Mouse (Mus musculus) lung, postnatal 25 days (tissue): Measurements from ENCODE around the gene Tspan18.
A peak's percentile ranks its signal among the peaks of the same experiment; 100 is the strongest.

Experiments
- DNase-seq: peaks from one replicate; pipeline ENCODE4 v3.0.0; 2022; ENCODE audit warnings: low spot score

Tspan18 gene

DNA sequence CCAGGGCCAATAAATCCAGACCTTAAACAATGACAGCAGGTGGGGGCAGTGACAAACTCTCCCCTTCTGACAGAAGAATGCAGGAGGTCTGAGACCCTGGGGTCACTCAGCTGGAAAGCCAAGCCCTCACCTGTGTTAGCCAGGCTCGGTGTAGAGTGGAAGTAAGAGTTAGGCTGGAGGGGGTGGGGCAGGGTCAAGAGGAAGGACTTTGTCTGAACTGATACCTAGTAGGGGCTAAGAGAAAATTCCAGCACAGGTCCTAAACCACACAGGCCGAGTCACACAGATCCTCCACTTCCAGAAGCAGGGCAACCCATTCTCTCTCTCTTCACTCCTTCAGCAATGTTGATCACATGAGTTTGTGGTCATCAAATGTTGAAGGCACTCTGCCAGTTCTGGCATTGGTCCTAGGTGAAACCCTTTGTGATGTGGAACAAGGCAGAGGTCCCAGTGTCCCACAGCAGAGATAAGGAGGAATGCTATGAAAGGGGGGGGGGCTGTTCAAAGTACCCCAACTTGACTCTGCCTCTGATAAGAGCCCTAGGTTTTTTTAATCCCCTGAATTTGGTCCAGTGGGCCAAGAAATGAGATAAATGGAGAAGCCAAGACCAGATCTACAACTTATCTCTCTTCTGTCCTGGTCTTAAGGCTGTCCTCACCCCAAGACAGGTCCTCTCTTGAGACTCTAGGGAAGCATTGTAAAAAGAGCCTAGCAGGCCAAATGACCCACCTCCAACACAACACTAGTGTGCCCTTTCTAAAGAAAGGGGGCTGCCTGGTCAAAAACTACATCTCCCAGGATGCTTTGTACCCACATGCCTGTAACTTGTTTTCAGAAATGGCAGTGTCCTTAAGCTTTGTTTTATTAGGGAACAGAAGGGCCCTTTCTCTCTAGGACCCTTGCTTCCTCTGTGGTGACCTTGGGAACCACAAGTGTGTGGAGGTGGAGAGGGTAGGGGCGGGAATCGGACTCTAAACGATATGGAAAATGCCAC lies 71.7 kb downstream of the Tspan18 start:
- DNase-seq, result no peak

DNA sequence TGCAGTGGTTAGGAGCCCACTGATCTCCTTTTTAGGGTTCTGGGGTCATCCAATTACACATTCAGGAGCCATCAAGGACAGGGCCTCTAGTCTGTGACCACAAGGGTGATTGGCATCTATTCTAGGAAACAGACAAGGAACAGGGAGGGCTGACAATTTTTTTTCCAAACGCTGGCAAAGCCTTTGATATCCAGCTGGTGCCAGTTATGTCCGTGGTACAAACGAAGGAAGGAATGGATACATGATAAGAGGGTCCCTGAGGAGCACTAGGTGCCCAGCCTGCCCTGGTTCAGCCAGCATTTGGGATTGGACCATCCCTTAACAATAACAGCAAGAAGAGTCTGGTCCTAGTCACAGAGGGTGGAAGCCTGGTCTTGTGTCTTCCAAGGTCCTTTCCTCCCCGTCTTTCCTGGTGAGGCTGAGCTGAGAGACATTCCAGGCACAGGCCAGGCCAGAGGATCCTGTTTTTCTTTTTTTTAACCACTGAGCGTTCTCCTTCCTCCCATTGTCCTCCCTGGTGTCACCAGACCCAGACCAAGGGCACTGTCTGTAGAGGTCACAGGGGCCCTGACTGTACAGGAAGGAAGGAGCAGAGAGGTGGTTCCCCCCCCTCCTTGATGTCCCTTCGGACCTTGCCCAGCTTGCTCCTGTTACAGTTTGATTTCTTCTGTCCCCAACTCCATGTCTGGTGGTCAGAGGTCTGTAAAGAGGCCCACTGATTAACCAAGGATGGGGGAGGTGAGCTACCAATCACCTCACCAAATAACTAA lies 72.6 kb downstream of the Tspan18 start:
- peak; percentile 63 for DNase-seq

DNA sequence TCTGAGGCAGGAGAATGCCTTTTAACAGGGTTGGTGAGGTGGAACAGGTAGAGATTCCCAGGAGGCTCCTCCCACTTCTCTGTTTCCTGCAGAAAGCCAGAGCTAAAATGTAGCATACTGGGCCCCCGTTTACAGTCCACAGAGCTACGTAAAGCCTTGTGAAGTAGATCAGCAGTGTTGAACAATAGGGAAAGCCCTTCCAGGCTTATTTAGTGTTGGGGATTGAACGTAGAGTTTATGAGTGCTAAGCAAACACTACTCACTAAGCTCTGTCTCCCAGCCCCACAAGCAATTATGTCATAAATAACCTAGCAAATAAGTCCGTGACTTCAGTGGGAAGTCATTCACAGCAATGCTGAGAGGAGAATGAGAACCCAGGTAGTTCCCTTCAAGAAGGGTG lies 76.7 kb downstream of the Tspan18 start:
- DNase-seq, result no peak

DNA sequence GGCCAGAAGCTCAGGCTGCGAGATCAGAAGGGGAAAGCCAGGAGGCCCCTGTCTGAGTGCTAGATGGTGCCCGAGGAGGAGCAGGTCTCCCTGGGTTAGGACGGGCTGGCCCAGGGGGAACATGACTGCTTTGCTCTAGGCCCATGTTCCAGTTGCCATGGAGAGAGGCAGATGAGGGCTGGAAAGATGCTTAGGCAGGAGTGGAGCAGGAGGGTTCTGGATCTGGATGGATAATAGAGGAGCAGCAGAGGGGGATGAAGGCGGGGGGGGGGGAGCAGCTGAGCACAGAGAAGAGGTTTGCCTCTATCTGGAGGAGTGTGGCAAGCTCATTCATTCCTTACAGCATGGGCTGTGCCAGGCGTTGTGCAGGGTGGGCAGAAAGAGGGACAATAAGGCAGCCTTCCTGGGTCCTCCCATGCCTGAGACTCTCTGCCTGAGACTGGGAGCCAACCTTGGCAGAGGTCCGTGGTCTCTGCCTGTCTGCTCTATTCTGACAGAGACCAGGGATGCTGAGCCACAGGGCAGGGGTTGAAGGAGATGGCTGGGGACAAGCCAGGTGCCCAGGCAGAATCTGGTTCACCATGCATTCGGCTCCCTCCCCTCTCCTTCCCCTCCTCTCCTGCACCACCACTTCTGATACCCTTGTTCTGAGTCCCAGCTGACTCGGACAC lies 77.4 kb downstream of the Tspan18 start:
- no peak for DNase-seq

DNA sequence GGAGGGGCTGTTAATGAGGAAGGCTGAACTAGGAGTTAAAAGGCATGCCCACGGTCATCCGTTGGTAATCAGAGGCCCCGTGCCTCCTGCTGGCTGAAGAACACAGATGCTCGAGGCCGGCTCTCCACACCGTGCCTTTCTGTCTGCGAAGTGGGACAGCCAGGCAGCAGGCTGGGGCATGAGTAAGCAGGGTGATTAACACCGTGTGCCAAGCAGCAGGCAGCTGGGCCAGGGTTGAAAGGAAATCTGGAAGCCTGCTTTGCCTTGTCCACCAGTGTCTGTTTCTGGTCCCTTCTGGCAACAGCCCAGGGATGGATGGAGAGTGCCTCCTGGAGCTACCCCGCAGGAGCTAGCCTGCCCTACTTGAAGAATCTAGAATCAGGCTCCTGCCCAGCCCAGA lies 81.9 kb downstream of the Tspan18 start:
- DNase-seq, result no peak

DNA sequence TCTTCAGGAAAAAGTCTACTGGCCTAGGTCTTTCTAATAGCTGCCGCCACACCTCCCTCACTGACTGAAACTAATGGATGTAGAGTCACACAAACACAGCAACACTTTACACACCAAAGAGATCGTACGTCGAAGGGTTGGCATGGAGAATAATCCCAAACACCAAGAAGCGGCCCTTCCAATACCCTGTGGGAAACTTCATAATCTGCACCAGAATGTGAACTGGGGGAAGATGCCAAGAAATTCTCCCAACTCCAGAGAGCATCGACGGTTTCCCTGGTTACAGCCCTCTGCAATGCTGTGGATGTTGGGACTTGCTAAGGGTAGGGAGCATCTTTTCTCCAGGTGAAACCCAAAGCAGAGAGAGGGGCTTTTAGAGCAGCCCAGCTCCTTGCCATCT lies 83.7 kb downstream of the Tspan18 start:
- DNase-seq, result no peak

DNA sequence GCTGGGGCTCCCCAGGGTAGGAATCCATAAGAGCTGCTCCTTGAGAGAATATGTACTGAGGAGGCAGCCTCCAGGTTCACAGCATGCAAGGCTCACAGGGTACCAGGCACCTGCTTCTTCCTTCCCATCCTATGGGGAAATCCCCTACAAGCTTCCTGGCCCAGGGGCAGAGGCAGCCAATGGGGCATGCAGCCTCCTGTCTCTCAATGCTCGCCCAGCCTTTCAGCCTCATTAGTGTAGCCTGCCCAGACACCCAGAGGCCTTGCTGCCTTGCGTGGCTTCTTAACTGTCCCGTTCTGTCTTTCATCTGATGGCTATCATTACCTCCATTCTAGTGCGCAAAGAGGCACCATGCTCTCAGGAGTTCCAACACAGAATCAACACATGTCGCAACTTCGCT lies 85.2 kb downstream of the Tspan18 start:
- DNase-seq, result no peak

DNA sequence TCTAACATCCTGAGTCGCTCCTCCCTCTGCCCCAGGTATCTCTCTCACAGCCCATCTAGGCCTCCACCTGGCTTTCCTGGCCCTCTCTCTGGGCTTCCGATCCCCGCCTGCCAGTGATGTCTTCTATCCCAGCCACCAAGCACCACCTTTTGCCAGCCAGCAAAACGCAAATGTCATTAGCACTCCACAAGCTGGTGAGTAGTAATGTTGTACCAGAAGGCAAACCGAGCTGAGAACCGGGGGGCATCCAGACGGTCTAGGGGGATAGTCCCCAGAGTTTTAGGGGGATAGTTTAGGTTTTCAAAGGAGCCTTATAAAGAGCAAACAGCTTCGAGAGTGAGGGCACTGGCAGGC lies 90.2 kb downstream of the Tspan18 start:
- DNase-seq, result no peak

DNA sequence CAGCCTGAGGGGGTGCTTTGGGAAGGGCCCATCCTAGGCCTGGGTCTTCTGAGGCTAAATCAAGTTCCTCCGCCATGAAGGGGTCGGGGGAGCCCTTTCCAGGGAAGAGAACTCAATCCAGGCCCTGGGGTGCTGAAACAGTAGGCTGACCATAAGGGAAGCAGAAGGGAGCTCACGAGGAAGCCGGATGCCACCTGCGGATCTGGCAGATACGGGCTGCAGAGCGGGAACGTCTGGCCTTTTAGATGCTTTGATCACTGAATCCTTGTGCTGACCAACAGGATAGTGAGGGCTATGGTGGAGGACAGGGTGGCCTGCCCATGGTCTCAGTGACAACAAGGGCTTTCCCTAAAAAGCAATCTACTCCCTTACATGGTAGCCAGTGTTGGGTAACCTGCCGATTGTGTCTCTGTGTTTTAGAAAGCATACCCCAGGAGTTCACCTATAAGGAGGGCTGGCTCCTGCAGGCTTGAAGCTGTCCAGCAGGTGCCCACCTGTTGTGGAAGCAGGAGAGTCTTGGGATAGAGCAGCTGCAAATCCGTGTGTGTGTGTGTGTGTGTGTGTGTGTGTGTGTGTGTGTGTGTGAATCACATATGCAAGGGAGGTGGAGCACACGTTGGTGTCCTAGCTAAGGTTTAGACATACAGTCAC lies 90.7 kb downstream of the Tspan18 start:
- DNase-seq, result no peak

DNA sequence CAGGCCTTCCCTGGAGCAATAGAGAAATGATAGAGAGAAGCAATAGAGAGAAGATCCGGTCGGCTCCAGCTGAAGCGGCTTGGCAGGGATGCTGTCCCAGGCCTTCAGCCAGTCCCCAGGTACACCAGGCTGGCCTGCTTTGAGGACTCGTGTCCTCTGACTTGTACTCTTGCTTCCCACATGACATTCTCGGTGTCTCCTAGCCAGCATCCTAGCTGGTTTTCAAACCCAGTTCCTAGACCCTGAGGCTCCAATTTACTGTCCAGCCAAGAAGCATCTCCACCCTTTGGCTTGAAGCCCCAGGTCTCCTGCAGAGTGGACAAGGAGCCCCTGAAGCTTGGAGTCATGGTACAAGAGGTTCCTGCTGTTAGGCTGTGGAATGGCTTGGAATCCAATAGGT lies 92.1 kb downstream of the Tspan18 start:
- DNase-seq, result no peak

DNA sequence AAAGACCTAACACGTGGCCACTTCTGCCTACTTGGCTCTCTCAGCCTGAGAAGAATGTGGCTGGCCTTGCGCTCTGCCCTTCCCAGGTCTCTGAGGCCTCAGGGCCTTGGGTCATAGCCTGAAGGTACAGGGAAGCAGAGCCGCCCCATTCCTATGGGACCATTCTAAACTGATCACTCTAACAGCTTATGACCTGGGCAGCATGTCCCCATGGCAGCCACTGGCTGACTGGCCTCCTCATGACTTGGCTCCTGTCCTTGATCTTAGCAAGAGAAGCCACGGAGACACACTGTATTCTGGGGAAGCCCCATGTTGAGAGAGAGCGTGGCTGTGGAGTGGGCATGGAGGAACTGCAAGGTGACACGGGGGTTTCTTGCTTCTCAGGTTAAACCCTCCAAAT lies 95.4 kb downstream of the Tspan18 start:
- no peak for DNase-seq

DNA sequence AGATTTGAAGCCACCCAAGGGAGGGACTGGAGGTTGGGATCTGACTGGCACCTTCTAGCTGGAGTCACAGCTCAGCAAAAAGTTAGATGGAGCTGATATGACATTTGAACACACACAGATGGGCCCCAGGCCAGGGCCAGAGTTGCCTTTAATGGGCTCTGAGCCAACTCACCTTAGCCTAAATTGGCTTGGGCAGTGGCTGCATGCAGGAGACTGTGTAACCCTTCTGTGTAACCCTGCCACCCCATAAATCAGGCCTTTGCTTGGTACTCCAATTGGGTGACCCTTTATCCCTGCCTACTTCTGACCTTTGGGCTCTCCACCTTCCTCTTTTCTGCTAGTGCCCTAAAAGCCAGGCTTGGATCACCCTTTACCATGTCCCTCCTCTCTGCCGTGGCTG lies 97.2 kb downstream of the Tspan18 start:
- no peak for DNase-seq

DNA sequence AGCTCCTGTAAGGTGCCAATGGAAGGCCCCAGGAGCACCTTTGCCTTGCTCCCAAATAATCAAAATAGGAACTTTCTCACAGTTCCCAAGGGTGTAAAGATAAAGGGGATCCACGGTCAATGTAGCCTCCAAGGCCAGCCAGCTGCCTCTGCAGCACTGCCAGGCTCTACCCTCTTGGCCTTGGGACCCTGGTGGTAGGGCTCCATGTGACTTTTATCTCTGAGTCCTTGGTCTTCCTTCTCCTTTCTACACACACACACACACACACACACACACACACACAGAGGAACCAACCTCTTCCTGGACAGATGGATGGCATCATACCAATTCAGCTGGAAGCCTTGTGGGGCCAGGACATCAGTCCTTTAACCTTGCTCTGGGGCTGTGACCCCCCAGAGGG lies 102.2 kb downstream of the Tspan18 start:
- no peak for DNase-seq

DNA sequence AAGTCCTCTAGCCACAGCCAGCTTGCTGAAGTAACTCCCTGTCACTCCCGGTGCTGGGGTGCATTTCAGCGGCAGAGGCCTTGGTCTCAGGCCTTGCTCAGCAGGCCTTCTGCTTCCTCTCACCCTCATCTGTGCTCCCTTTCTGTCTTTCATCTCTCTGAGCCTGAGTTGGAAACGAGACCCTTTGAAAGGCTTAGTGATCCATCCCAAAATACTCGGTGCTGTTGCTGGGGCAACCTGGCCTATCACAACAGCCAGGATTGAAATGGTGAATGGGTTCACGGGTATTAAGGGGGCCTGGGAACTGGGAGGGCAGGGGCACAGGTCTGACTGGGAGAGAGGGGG lies 105.9 kb downstream of the Tspan18 start:
- DNase-seq, result no peak

DNA sequence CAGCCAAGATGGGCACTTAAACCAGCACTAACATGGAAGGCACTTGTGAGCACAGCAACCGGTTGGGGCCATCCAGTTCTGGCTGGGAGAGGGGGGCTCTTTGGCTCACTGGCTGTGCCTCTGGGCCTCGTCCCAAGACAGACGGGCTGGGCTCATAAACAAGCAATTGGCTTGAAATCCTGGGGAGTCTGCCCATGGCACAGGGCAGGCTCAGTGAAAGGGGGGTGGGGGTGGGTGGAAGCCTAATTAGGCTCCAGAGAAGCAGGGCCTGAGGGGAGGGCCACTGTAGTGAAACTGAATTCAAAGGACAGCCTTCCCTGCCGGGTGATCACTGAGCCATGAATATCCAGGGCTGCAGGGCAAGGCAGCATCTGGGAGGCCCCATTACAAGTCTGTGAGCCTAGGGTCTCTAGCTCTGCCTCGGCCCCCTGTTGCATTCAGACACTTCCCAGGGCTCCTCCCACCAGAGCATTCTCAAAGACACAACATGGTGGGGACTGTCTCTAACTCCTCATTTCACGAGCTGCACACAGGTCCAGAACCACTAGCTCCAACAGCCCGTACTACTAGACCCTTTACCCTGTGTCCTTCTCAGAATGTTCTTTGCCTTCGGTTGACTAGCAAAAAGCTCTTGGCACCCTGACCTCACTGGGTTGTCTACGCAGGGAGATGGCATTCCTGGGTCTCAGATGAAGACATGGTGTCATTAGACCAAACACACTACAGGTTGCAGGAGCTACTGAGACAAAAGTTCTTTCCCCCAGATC lies 106.4 kb downstream of the Tspan18 start:
- DNase-seq, result no peak

DNA sequence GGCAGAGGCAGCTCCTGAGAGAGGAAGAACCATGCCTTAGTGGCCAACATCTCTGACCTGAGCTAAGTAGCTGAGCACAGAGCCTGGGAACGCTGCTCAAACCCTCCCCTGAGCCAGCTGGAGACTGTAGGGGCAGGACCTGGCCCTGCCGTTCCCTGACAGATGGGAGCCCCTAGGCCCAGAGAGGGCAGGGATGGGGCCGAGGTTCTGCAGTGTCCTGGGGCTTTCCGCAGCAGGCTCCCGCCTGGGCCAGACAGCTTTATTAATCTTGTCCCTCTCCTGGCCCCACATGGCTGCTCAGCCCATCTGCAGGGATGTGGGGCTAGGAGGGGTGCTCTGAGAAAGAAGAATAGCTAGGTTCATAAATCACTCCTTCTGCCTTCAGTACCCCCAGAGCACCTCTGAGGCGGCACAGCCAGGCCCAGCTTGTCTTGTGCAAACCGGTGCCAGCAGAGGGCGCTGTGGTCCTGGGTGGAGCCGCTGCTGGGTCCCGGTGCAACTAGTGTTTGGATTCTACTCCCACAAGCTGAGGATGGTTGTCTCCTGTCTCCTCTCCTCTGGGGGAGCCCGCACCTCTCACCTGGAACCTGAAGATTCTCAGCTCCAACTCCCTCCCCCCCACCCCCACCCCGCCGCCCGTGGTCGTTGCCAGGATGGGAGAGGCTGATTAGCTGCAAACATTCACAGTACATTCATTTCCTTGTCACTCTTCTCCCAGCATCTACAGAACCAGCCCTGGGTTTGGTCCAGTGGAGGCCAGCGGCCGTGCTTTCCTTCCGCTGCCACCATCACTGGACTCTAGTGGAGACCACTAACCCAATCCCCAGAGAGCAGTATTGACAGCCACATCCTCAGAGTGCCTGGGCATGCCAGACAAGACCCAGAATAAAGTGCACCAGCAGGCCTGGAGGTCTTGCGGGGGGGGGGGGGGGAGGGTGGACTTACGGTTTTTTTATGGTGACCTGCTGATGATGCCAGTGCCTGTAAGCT lies 107.4 kb downstream of the Tspan18 start:
- peak; percentile 75 for DNase-seq

DNA sequence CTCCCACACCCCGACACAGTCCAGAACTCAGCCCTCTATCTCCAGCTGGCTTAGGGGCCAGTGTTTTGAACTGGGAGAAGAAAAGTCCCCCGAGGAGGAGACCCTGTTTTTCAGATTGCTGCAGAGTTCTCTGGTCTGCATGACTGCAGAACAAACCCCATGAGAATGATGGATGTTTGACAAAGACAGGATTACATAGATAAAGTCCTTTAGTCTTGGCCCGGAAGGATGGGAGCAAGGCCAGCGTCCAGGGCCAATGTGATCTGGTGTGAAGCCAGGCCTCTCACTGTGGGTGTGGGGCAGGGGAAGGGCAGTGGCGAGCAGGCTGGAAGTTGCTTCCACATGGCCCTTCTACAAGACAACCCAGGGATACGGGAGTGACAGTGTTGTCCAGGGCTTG lies 110.8 kb downstream of the Tspan18 start:
- DNase-seq, result peak; percentile 20

DNA sequence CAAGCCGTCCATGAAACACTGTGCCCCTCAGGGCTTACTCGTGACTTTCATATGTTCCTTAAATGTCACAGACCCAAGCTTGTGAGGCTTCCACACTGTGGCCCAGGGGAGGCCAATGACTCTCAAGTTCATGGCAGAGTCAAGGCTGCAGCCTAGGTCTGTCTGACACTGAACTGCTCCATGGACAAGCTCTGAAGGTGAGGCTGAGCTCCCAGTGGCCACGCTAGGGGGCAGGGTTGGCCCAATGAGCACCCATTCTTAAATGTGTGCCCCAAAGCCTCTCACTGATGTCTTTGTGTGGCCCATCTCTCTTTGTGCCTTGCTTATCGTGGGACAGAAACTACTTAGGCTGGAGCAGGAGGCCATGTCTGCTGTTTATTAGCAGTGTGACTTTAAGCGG lies 113.9 kb downstream of the Tspan18 start:
- DNase-seq, result no peak

DNA sequence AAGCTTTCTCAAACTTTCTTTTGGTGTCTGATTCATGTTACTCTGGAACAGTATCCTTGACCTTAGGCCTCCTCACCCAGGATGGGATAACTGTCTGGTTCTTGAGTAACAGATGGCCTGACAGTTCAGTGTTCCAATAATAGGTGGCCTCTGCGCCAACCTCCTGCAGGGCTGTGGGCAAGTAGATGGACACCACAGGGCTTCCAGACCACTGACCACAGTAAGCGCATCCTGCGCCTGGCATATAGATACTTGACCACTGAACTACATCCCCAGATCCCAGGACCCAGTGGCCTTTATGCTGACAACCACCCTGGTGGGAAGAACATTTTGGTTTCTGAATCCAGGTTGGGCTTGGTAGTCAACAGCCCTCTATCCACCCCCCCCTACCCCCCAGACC lies 114.7 kb downstream of the Tspan18 start:
- DNase-seq, result no peak

DNA sequence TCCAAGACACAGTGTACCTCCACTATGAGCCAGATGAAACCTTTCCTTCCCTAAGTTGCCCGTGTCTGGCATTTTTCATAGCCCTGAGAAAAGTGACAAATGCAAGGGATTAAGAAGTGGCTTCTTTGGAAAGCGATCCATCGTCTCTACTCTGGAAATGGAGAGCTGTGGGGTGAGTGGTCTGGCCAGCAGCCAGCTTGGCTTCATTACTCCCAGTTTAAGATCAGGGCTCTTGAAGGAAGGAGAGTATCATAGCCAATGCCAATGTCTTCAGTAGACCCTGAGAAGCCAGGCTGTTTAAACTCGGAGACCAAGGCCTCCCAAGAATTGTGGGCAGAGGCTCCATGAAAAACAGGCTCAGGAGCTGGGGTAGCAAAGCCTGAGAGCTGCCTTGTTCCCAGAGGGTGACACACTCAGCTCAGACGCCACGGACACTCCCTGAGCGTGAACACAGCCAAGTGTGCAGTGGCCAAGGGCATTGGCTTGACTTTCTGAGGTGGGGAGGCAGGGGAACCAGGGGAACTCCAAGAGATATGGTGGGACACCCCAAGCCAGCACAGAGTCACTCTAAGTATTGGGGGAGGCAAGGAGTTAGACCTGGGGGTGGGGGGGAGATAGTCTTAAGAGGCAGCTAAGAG lies 115.8 kb downstream of the Tspan18 start:
- no peak for DNase-seq
